8 mouse cellular contexts compared by ENCODE assay signal in genomic region chr2:109916782-109917495, GRCm38 (mm10). TPM values are rescaled to one million over a fixed set of nuclear protein-coding genes. Genes with fewer than 3 reads are reported as not detected.
DNase-seq lines count a peak whose midpoint lies in the region; ATAC-seq and TF ChIP-seq lines count a peak whose summit lies in the region.

No protein-coding gene starts in this region.

- TF ChIP-seq CTCF in hindbrain, postnatal 0 days (IDR thresholded peaks at IDR 0.05; ENCODE audit: low read depth), result no peak

- H3K4me2 ChIP-seq in kidney, embryonic 16.5 days (replicated peaks; ENCODE audit: low read depth, low read length), result peak overlapping the region; percentile 59
- peak overlapping the region; percentile 88 for H3K4me2 ChIP-seq in embryonic facial prominence, embryonic 12.5 days (replicated peaks)
- H3K4me2 ChIP-seq in hindbrain, postnatal 0 days (ENCODE audit: low read depth, low read length), result peak overlapping the region; percentile 66
- H3K4me2 ChIP-seq in myocyte (ENCODE audit: low read depth), result peak overlapping the region; percentile 81

- intact Hi-C loops in gastrocnemius, postnatal 14 days (cut with DNase I; ENCODE audit: low total_unique reads), result loop anchor here (10.0 kb wide), 1 partner anchor 78 kb away; no protein-coding TSS in a partner anchor

- peaks cover 38% of the 10 kb centered on the region for H3K4me1 ChIP-seq in kidney, embryonic 16.5 days (ENCODE audit: insufficient read depth, low read length)
- H3K4me1 ChIP-seq in embryonic facial prominence, embryonic 12.5 days, result peaks cover 28% of the 10 kb centered on the region
- peaks cover 9% of the 10 kb centered on the region; the same call in 1 of the 2 replicates for H3K4me1 ChIP-seq in hindbrain, postnatal 0 days (ENCODE audit: insufficient read depth, low read length)

- no peaks in the 10 kb centered on the region for H3K36me3 ChIP-seq in kidney, embryonic 16.5 days (ENCODE audit: insufficient read depth, low read length)
- H3K36me3 ChIP-seq in embryonic facial prominence, embryonic 12.5 days, result no peaks in the 10 kb centered on the region
- no peaks in the 10 kb centered on the region for H3K36me3 ChIP-seq in hindbrain, postnatal 0 days (ENCODE audit: insufficient read depth, low read length)
- no peaks in the 10 kb centered on the region for H3K36me3 ChIP-seq in myocyte (ENCODE audit: control insufficient read depth, insufficient read depth)

- peak overlapping the region; percentile 44; the same call in 1 of the 2 replicates for H3K9ac ChIP-seq in kidney, embryonic 16.5 days (replicated peaks; ENCODE audit: low read length)
- H3K9ac ChIP-seq in embryonic facial prominence, embryonic 12.5 days, result no peak overlapping the region
- H3K9ac ChIP-seq in hindbrain, postnatal 0 days (replicated peaks; ENCODE audit: low read length), result peak overlapping the region; percentile 81; the same call in 1 of the 2 replicates

- peaks cover 38% of the 10 kb centered on the region for H3K79me2 ChIP-seq in myocyte (ENCODE audit: control insufficient read depth, insufficient read depth)

- H3K27me3 ChIP-seq in kidney, embryonic 16.5 days (ENCODE audit: insufficient read depth, low read length), result no peaks in the 10 kb centered on the region
- H3K27me3 ChIP-seq in embryonic facial prominence, embryonic 12.5 days, result no peaks in the 10 kb centered on the region
- no peaks in the 10 kb centered on the region for H3K27me3 ChIP-seq in hindbrain, postnatal 0 days (ENCODE audit: insufficient read depth, low read length)
- H3K27me3 ChIP-seq in myocyte (ENCODE audit: control insufficient read depth, insufficient read depth, insufficient read length), result no peaks in the 10 kb centered on the region

- no peak for DNase-seq in kidney, postnatal 25 days
- DNase-seq in hindbrain, postnatal 0 days (ENCODE audit: low spot score), result no peak
- DNase-seq in gastrocnemius, postnatal 14 days, result no peak
- no peak for DNase-seq in B cell, adult 2 months
- no peak for DNase-seq in testis, postnatal 14 days (ENCODE audit: low spot score)

- 4% methylated on average over 11 of the region's 11 CpGs for WGBS in kidney, embryonic 16.5 days
- WGBS in embryonic facial prominence, embryonic 12.5 days, result 2% methylated on average over 11 of the region's 11 CpGs
- 6% methylated on average over 11 of the region's 11 CpGs for WGBS in hindbrain, postnatal 0 days

- H3K27ac ChIP-seq in kidney, embryonic 16.5 days (ENCODE audit: low read length), result peak overlapping the region; percentile 98
- peak overlapping the region; percentile 98 for H3K27ac ChIP-seq in embryonic facial prominence, embryonic 12.5 days
- H3K27ac ChIP-seq in hindbrain, postnatal 0 days, result peak overlapping the region; percentile 90; the same call in 1 of the 2 replicates

- H3K9me3 ChIP-seq in kidney, embryonic 16.5 days (ENCODE audit: low read length), result no peaks in the 10 kb centered on the region
- no peaks in the 10 kb centered on the region for H3K9me3 ChIP-seq in embryonic facial prominence, embryonic 12.5 days
- H3K9me3 ChIP-seq in hindbrain, postnatal 0 days (ENCODE audit: low read length), result no peaks in the 10 kb centered on the region

- peak overlapping the region; percentile 61 for H3ac ChIP-seq in myocyte (ENCODE audit: control insufficient read depth, insufficient read length)

- peak overlapping the region; percentile 74 for H3K4me3 ChIP-seq in kidney, embryonic 16.5 days (ENCODE audit: low read length)
- peak overlapping the region; percentile 90 for H3K4me3 ChIP-seq in embryonic facial prominence, embryonic 12.5 days
- H3K4me3 ChIP-seq in hindbrain, postnatal 0 days (ENCODE audit: low read length), result peak overlapping the region; percentile 75
- peak overlapping the region; percentile 47 for H3K4me3 ChIP-seq in myocyte

- no peak for TF ChIP-seq POLR2A in myocyte (IDR thresholded peaks at IDR 0.05; ENCODE audit: insufficient read length, low read depth)

- ATAC-seq in kidney, embryonic 16.5 days (ENCODE audit: low FRiP score, low TSS enrichment), result peak; percentile 10; the same call in 1 of the 2 replicates
- peak; percentile 8; the same call in 1 of the 2 replicates for ATAC-seq in embryonic facial prominence, embryonic 12.5 days (ENCODE audit: insufficient number of reproducible peaks, insufficient read depth, low FRiP score, low TSS enrichment)
- ATAC-seq in hindbrain, postnatal 0 days, result peak; percentile 11; the same call in 1 of the 2 replicates

TF ChIP-seq in myocyte, 11 proteins besides CTCF, POLR2A, EP300 and RAD21:
- TF ChIP-seq USF1 (IDR thresholded peaks at IDR 0.05; ENCODE audit: low read depth) (no peak), CEBPB (IDR thresholded peaks at IDR 0.05; ENCODE audit: insufficient read depth, poor library complexity, severe bottlenecking) (no peak)

RNA-seq across cellular contexts. Expression of gene Lgr4, which starts 0.5 kb away (rescaled TPM):
- 23.9 and 25.6 TPM in 2 replicates for polyA plus RNA-seq in kidney, embryonic 16.5 days (2015; fragmentation: Nextera tagmentation; extraction: Ambion mirVana)
- polyA plus RNA-seq in embryonic facial prominence, embryonic 12.5 days (2016; fragmentation: Nextera tagmentation; extraction: Ambion mirVana), result 18.6 and 22.3 TPM in 2 replicates
- total RNA-seq in hindbrain, postnatal 0 days (2014; rRNA removed), result 27.9 and 28.2 TPM in 2 replicates
- polyA plus RNA-seq in hindbrain, postnatal 0 days (2015; fragmentation: Nextera tagmentation; extraction: Ambion mirVana), result 9.0 and 9.8 TPM in 2 replicates
- 3.8 TPM for polyA plus RNA-seq in myocyte (2012; fragmentation: generic; extraction: Trizol)
- 10 to 100 TPM; 17.3 to 18.8 TPM for total RNA-seq in gastrocnemius, postnatal 14 days (2021)

RNA-seq across cellular contexts. Expression of gene Lin7c, which starts 26.3 kb away (rescaled TPM):
- polyA plus RNA-seq in kidney, embryonic 16.5 days (2015; fragmentation: Nextera tagmentation; extraction: Ambion mirVana), result 70.5 and 76.5 TPM in 2 replicates
- 68.0 and 70.2 TPM in 2 replicates for polyA plus RNA-seq in embryonic facial prominence, embryonic 12.5 days (2016; fragmentation: Nextera tagmentation; extraction: Ambion mirVana)
- 147 and 171 TPM in 2 replicates for total RNA-seq in hindbrain, postnatal 0 days (2014; rRNA removed)
- 153 and 158 TPM in 2 replicates for polyA plus RNA-seq in hindbrain, postnatal 0 days (2015; fragmentation: Nextera tagmentation; extraction: Ambion mirVana)
- polyA plus RNA-seq in myocyte (2012; fragmentation: generic; extraction: Trizol), result 7.0 TPM
- 10 to 100 TPM; 21.3 to 22.7 TPM for total RNA-seq in gastrocnemius, postnatal 14 days (2021)
